Mouse (Mus musculus) retina, adult 2 months (tissue): ENCODE measurements at regions not wholly inside any gene's neighbourhood (a gene's known extent, or its start where the extent isn't known, plus 50 kb on each side); places are given as distances from the start of the nearest gene placed in this dataset.

ENCODE experiments used
- DNase-seq: peaks from one replicate; pipeline ENCODE4 v3.0.0-alpha.2; 2012; ENCODE audit warnings: low read depth, low spot score

DNA sequence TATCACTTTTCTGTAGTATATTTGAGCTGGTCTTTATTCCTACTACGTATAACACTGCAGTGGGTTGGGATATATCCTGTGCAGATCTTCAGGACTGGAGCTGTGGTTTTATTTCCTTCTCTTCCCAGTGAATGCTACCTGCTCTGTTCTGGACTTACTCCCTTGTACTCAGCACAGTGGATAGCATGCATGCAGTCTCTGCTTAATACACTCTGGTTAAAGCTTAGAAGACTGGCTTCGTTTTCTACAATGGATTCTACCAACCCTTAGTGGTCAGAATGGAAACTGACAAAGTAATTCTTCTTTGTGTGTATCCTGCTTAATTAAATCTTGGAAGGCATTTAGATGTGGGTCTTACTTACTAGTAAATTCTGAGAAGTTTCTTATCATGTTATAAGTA lies 292.3 kb downstream of the 1700017N19Rik start:
- DNase-seq = no peak

DNA sequence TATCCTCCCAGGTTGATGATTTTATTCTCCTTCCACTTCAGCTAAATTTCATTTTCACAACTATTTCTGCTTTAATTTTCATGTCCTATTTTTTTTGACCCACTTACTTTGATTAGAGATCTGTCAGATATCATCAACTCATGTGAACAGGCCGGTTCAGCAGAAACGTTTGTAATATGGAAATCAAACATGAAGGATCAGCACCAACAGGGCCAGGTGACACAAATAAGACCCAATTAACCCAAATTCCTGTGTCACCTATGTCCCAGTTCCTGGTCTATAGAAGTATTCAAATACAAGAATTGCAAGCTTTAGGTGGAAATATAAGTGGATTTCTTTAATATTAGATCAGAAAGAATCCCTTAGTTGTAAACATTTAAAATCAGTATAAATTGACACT lies 332.7 kb downstream of the 1700017N19Rik start:
- DNase-seq = no peak

DNA sequence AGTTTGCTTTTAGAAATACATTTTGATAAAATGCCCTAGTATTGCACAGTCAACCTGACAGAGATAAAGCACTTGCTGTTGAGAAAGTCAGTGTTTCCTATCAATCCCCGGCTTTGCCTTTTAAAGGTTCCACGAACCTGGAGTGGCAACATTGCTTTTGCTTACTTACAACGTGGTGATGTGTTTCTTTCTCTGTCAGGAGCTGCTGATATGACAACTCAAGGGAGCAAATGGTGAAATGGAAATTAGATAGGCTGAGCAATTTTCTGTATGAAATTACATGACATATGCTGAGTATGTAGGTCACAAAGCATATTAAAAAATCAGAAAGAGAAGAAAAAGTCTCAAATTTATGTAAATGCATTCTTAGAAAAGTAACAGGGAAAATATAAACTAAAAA lies 336.8 kb downstream of the 1700017N19Rik start:
- DNase-seq = no peak

DNA sequence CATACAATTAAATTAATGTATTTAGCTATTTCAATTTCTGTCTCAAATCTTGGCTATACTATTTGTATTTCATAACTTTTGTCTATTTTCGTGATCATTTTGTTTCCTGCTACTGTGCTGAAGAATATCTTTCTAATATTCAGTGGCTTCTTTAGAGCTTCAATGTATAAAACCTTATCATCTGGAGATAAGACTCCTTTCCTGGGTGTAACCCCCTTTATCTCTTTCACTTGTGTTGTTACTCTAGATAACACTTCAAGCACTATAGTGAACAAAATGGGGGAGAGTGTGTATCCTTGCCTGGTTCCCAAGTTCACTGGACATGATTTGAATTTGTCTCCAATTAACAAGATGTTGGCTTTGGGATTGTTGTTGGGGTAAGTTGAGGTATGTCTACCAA lies 341.5 kb downstream of the 1700017N19Rik start:
- no peak for DNase-seq

DNA sequence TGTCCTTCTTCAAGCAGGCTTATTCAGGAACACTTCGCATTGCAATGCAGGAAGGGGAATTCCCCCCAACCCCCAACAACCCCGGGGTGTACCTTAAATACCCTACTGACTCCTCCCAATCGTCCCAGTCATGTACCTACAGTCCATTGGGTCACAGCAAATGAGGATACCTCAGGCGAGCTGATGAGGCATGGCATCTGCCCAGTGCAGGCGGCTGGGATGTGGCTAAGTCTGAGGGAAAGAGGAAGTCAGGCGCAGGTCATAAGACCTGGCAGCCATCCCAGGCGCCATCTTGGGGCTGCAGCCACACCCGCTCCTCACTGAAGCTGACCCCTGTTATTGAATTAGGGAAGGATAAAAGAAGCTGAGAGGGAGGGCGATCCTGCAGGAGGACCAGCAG lies 368.1 kb downstream of the 1700017N19Rik start:
- no peak for DNase-seq

DNA sequence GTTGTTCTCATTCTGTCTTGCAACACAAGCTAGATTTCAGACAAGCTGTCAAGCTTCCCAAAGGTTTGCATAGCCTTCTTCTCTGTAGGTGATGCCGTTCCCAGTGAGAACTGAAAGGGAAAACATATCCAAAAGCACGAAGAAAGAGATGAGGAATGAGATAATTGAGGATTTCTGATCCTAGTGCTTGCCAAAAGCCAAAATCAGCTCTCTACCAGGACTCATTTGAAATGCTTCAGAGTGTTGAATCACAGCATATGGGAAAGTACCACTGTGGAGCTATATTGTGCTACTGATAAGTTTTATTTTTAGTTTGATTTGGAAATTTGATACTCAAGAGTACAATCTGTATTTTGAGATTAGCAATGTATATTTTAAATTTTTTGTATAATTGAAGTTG lies 413.2 kb downstream of the 1700017N19Rik start:
- DNase-seq = no peak

DNA sequence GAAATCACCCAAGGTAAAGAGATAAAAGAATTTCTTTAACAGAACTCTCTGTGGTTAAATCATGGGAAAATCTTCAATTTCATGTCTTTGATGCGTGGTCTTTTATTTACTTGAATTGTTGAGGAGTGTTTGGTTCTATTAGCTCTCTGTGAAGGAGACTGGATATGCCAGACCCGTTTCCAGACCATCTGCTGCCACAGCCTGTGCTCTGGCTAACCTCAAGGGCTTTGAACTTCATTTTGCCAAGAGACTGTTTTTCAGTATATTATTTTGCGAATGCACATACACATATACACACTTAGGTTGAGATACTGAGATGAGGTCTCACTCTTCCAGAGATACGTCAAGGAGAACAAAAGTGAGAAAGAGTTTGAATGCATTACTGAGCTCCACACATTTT lies 414.4 kb downstream of the 1700017N19Rik start:
- DNase-seq = no peak

DNA sequence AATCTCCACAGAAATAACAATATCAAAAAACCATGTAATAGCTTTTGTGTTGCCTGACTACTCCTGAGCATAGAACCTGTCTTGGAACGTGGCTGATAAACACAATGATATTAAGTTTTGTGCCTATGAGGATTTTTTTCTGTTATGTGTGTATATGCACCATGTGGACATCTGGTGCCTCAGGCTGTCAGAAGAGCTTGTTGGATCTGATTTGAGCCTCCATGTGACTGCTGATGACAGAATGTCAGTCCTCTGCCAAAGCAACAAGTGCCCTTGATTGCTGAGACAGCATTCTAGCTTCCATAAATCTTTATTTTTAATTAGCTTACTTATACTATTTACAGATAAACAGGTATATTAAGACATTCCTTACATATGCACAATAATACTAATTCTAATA lies 425.1 kb downstream of the 1700017N19Rik start:
- no peak for DNase-seq

DNA sequence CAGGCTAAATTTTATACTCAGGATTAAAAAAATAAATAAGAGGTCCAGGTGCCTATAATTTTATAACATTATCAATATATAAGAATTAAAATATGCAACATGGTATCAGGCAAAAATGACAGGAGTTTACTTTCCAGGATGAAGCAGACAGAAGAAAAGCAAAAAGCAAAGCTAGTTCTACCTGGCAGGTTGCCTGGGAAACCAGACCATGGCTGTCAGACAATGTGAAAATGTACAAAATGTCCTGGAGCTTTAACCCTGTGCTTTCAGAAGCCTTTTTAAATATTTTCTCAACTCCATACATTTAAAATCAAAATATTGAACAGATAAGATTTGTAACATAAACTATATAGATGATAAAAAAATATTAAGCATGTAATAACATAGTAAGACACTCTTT lies 448.3 kb downstream of the 1700017N19Rik start:
- no peak for DNase-seq

DNA sequence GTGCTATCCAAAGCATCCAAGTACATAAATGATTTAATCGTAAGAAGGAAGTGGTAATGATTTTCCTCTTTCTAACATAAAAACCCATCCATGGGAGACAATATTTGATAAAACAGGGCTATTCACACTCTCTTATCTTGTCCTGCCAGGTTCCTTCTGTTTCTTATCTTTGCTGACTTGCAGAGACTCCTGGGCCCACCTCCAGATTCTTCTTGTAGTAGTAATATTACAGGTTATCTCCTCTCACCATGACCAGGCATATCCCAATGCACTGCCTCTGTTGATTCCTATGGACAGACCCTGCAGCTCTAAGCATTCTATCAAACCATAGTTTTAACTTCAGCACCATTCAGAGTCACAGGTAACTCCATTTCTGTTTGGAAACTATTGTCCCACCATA lies 448.8 kb downstream of the 1700017N19Rik start:
- no peak for DNase-seq
